Mouse (Mus musculus) lung, postnatal 0 days (tissue): ENCODE data around the gene Aldh4a1. TPM values are rescaled to one million over a fixed set of nuclear protein-coding genes. Genes with fewer than 3 reads are reported as not detected.

Experiments
- ATAC-seq: fragments of 200-750 bp; cut with Nextera tagmentation; 2 replicates; pipeline ENCODE4 v1.8.0; 2017; ENCODE audit warnings: moderate library complexity
- DNase-seq: peaks from one replicate; pipeline ENCODE4 v3.0.0-alpha.2; 2016; ENCODE audit warnings: low spot score
- H3K27ac ChIP-seq: fragments of 300-500 bp; sonication (generic); 2 replicates; pipeline ENCODE4 v1.5.1; 2014; ENCODE audit warnings: antibody characterized with exemption, mild to moderate bottlenecking, low read length, mixed read lengths
- H3K27me3 ChIP-seq: fragments of 300-500 bp; sonication (generic); replicated peaks from 2 replicates; pipeline ENCODE4 v1.6.1; 2014; ENCODE audit warnings: low read length, mixed read lengths; ENCODE audit not compliant: insufficient read depth
- H3K36me3 ChIP-seq: fragments of 300-500 bp; sonication (generic); 2 replicates; pipeline ENCODE4 v1.6.1; 2014; ENCODE audit warnings: low read length, mixed read lengths; ENCODE audit not compliant: insufficient read depth
- H3K4me1 ChIP-seq: fragments of 300-500 bp; sonication (generic); 2 replicates; pipeline ENCODE4 v1.6.1; 2014; ENCODE audit warnings: antibody characterized with exemption, low read depth, low read length, mixed read lengths; ENCODE audit not compliant: insufficient read depth
- H3K4me2 ChIP-seq: fragments of 300-500 bp; sonication (generic); replicated peaks from 2 replicates; pipeline ENCODE4 v1.6.1; 2014; ENCODE audit warnings: low read depth, mild to moderate bottlenecking, low read length, moderate library complexity, mixed read lengths
- H3K4me3 ChIP-seq: fragments of 300-500 bp; sonication (generic); 2 replicates; pipeline ENCODE4 v1.5.1; 2014; ENCODE audit warnings: low read depth, low read length
- H3K9ac ChIP-seq: fragments of 300-500 bp; sonication (generic); replicated peaks from 2 replicates; pipeline ENCODE4 v1.6.1; 2014; ENCODE audit warnings: low read depth, mild to moderate bottlenecking
- H3K9me3 ChIP-seq: fragments of 300-500 bp; sonication (generic); 2 replicates; pipeline ENCODE4 v1.6.1; 2016; ENCODE audit warnings: low read length, mixed read lengths
- CTCF ChIP-seq: IDR thresholded peaks from 2 replicates; pipeline ENCODE4 v1.5.1; 2016; ENCODE audit warnings: antibody characterized with exemption, mild to moderate bottlenecking
- EP300 ChIP-seq: IDR thresholded peaks from 2 replicates; pipeline ENCODE4 v1.6.1; 2016; ENCODE audit warnings: antibody characterized with exemption, mild to moderate bottlenecking, control low read depth
- WGBS: fragments of 180-500 bp; shearing (Covaris S2); extraction: QIAGEN DNeasy Blood & Tissue Kit; methylation state at CpG from one replicate; pipeline ENCODE4 v1.1.7; 2014; 5-methylcytosine and 5-hydroxymethylcytosine counted together
- microRNA-seq: library from miRNA; unstranded; fragments of <30 nt; microRNA quantifications from one replicate; pipeline ENCODE4, GENCODE M21; 2016
- polyA plus RNA-seq: library from polyadenylated mRNA; unstranded; fragments of >200 nt; fragmentation: Nextera tagmentation; extraction: Ambion mirVana; gene quantifications from 2 replicates; pipeline ENCODE4 v1.2.1, GENCODE M21; 2015

The Aldh4a1 gene
- polyA plus RNA-seq, 1 experiment from 2014 or later, result 13.4 TPM

- H3K4me1 ChIP-seq, result no peaks in the 10 kb centered on the region
- H3K4me2 ChIP-seq, result no peak overlapping the region
- no peaks in the 10 kb centered on the region for H3K9me3 ChIP-seq
- H3K4me3 ChIP-seq, result no peak overlapping the region
- no peak for TF ChIP-seq CTCF
- no peak for TF ChIP-seq EP300
- DNase-seq, result no peak
- H3K27ac ChIP-seq, result no peak overlapping the region
- ATAC-seq, result no peak
- H3K36me3 ChIP-seq, result no peaks in the 10 kb centered on the region
- H3K27me3 ChIP-seq, result no peaks in the 10 kb centered on the region
- no peak overlapping the region for H3K9ac ChIP-seq
- 49% methylated on average over 9 of the region's 9 CpGs for WGBS
These were observed 65.4 kb downstream of the Aldh4a1 start for GRCm38 (mm10) chr4:139688058-139688457.

GRCm38 (mm10) chr4:139689627-139690269 is 67.1 kb downstream of the Aldh4a1 start:
- Histone ChIP-seq H3K36me3 (no peaks in the 10 kb centered on the region), H3K4me2 (no peak overlapping the region), H3K27me3 (no peaks in the 10 kb centered on the region), H3K9me3 (no peaks in the 10 kb centered on the region), H3K4me3 (no peak overlapping the region), H3K9ac (no peak overlapping the region), H3K27ac (no peak overlapping the region), H3K4me1 (no peaks in the 10 kb centered on the region)
- WGBS, result 29% methylated on average over 7 of the region's 7 CpGs
- TF ChIP-seq CTCF, result no peak
- no peak for TF ChIP-seq EP300
- ATAC-seq, result no peak
- DNase-seq, result no peak

GRCm38 (mm10) chr4:139693315-139693714 is 70.6 kb downstream of the Aldh4a1 start:
- Histone ChIP-seq H3K27me3 (no peaks in the 10 kb centered on the region), H3K4me2 (no peak overlapping the region), H3K36me3 (no peaks in the 10 kb centered on the region), H3K9me3 (no peaks in the 10 kb centered on the region), H3K4me1 (no peaks in the 10 kb centered on the region), H3K4me3 (no peak overlapping the region), H3K27ac (no peak overlapping the region), H3K9ac (no peak overlapping the region)
- 42% methylated on average over 5 of the region's 5 CpGs for WGBS
- DNase-seq (no peak), ATAC-seq (no peak)
- TF ChIP-seq CTCF, result no peak
- no peak for TF ChIP-seq EP300

GRCm38 (mm10) chr4:139697755-139698154 is 75.1 kb downstream of the Aldh4a1 start:
- Histone ChIP-seq H3K4me3 (no peak overlapping the region), H3K27me3 (no peaks in the 10 kb centered on the region), H3K4me2 (no peak overlapping the region), H3K36me3 (no peaks in the 10 kb centered on the region), H3K9ac (no peak overlapping the region), H3K4me1 (no peaks in the 10 kb centered on the region), H3K9me3 (no peaks in the 10 kb centered on the region), H3K27ac (no peak overlapping the region)
- no peak for DNase-seq
- no peak for ATAC-seq
- 4% methylated on average over 9 of the region's 9 CpGs for WGBS
- TF ChIP-seq EP300, result no peak
- TF ChIP-seq CTCF, result no peak

GRCm38 (mm10) chr4:139698602-139699001 is 75.9 kb downstream of the Aldh4a1 start:
- ATAC-seq (no peak), DNase-seq (no peak)
- 35% methylated on average over 8 of the region's 8 CpGs for WGBS
- no peaks in the 10 kb centered on the region for H3K36me3 ChIP-seq
- no peaks in the 10 kb centered on the region for H3K4me1 ChIP-seq
- no peak overlapping the region for H3K4me2 ChIP-seq
- TF ChIP-seq CTCF (no peak), EP300 (no peak)
- H3K4me3 ChIP-seq, result no peak overlapping the region
- H3K9me3 ChIP-seq, result no peaks in the 10 kb centered on the region
- no peak overlapping the region for H3K27ac ChIP-seq
- H3K27me3 ChIP-seq, result no peaks in the 10 kb centered on the region
- H3K9ac ChIP-seq, result no peak overlapping the region

Small RNAs within 50 kb of the gene (microRNA-seq; reads per million reads assigned to microRNA genes)
- gene Gm25571 (not detected), gene Mir7020 (not detected)

Other genes with a start within 250 kb of the Aldh4a1 start
- 4.7 and 6.2 TPM in 2 replicates for gene Iffo2, start 92.3 kb upstream of the Aldh4a1 start, polyA plus RNA-seq
- not detected in 2 replicates for gene Gm21969, start 19.7 kb upstream of the Aldh4a1 start, polyA plus RNA-seq
- gene Tas1r2, start 30.7 kb downstream of the Aldh4a1 start, polyA plus RNA-seq, result not detected in 2 replicates
- gene Pax7, start 210.7 kb downstream of the Aldh4a1 start, polyA plus RNA-seq, result not detected in 2 replicates